Mouse (Mus musculus) liver, adult (tissue): ENCODE data around the gene Otud7b.

ENCODE experiments used
- GATA4 ChIP-seq: IDR thresholded peaks from 2 replicates; pipeline ENCODE4 v1.6.1; 2014; ENCODE audit warnings: mild to moderate bottlenecking, low read length; ENCODE audit not compliant: insufficient replicate concordance

The Otud7b gene

DNA sequence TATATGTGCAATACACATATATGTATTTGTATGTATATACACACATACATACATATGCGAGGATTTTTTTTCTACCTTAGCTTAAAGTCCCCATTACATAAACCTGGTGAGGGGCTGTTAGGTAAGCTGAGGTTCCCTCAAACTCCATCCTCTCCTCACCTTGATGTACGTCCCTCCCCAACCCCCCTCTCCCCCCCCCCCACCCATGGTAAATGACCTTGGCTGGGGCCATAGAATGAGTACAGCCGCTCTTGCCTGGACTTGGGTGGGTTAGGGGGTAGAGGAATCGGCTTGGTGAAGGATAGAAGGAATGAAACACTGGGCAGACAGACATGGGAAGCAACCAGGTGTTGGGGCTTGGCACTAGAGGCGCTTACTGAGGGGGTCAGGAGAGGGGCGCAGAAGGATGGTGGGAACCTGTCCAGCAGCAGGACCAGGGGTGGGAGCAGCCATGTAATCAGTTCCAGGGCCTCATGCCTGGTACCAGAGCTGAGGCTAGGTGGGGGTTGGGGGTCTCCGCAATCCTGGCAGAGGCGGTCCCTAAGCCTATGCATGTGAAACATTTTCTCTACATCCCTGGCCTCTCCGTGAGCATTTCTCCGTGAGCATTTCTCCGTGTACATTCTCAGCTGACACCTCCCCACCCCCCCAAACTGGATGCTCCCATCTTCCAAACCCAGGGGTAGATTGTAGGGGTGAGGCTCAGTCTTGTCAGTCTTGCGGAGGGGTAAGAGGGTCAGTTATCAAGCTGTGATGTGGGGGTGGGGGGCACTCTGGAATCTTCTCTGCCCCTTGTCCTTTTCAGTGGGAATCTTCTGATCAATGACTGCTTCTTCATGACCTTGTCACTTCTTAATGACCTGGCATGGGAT is 77.4 kb downstream of the Otud7b start:
- no peak for TF ChIP-seq GATA4

DNA sequence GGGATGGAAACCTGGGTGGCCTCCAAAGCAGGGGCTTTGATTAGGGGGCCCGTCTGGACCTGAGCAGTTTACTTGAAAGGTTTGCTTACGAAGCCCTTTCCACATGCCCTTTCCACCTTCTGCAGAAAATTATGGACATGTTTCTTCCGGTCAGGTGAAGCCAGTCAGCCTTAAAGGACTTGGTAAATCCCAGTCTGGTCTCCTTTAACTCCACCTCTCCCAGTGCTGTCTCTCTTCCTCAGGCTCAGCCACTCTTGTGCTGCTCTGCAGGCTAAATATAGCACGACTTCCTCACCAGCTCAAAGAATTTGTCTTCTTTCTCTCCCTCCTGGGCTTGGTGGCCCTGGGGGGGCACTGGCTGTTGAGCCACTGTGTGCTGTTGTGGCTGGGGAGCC is 78.1 kb downstream of the Otud7b start:
- no peak for TF ChIP-seq GATA4

DNA sequence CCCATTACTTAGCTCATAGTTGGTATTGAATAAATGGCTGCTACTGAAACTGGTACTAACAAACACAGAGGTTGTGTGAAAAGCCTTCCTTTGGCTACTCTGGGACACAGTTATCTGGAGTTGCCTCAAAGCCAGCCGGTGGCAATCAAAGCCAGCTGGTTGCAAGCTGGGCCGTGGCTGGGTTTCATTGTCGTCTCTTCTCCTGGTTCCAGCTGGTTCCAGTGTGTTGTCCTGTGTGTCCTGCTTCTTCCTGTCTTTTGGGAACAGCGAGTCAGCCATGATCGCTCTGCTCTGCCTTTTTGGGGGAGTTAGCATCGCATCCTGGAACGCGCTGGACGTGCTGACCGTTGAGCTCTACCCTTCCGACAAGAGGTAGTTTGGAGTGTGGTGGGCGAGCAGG is 88.7 kb downstream of the Otud7b start:
- no peak for TF ChIP-seq GATA4

DNA sequence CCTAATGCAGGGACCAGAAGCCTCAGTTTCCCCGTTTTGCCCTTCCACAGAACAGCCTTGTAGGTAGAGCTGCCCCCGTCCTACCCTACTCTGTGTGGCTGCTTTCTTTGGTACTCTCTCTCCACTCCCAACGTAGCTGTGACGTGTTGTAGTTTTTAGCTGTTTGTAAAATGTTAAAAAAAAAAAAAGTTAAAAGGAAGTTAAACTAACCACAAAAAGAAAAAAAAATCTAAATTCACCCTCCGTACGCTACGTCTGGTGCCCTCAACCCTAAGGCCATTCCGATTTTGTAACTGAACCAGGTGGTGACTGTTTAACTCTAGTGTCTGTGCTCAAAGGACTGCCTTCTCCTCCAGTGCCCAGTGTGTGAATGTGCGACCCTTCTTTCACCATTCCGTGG is 90.6 kb downstream of the Otud7b start:
- no peak for TF ChIP-seq GATA4

DNA sequence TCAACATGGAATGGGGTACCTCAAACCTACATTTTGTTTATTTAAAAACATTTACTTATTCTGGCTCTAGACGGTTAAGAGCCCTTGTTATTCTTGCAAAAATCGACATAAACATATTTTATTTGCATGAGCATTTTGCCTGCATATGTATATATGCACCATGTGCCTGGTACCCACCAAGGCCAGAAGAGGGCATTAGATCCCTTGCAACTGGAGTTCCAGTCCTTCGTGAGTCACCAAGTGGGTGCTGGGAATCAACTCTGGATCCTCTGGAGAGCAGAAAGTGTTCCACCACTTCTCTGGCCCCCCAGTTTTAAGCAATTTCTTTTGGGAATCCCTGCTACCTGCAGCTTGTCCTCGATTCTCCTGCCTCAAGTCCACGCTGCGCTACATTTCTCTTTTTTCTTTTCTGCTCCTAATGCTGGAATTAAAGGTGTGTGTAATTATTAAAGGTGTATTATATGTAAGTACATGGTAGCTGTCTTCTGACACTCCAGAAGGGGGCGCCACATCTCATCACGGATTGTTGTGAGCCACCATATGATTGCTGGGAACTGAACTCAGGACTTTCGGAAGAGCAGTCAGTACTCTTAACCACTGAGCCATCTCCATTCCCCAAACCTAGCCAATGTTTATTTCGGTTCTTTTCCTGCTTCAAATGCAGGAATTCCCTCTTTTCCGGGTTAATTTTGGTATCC is 91.4 kb downstream of the Otud7b start:
- no peak for TF ChIP-seq GATA4

DNA sequence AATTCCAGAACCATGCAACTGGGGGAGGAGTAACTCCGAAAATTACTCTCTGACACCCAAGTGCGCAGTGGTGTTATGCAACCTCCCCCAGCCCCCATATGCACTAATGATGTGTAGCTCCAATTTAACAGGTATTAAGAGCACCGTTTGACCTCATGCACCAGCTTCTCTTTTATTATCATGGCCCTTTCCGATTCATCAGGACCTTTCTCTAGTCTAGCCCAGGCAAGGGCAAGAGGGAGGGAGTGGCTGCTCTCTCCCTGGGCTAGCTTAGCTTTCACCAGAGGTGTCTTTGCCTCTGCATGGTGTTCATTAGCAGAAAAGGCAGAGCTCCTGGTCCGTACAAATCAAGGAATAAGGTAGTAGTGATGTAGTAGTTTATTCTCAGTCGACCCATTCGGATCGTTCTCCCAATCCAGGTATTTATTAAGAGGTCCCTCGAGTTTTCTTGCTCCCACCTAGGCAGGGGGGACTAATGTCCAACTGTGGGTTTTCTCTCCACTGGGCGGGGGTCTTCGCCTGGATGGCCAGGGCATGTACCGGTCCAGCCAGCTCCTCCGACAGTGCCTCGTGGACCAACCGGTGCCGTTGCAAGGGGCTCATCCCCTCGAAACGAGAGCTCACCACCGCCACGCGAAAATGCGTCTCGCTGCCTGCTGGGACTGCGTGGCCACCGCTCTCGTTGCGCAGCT is 92.3 kb downstream of the Otud7b start:
- no peak for TF ChIP-seq GATA4

DNA sequence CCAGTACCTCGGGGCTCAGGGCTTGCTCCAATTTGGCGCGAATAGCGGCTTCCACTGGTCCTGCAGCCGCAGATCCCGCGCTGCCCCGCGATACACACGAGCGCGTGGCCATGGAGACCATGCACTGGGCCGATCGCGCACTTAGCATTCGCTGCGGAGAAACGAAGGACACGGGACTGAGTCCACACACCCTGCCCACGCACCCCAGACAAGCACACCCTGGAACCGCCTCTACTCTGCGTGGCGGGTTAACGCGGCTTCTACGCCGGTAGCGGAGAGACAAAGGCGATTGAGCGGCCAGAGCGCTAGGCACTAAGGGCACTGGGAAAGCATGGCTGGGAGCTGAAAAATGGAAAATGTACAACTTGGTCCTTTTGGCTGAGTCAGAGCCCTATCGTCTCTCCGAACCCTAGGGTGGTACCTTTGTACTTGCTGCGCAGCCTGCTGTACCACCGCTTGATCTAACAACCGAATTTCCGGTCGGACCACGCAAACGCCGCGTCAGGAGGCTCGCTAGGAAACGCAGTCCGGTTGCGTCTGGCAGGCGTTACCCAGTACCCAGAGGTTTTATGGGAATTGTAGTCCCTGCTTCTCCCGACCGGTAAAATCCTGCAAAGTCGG is 92.9 kb downstream of the Otud7b start:
- no peak; the same call in 1 of the 2 replicates for TF ChIP-seq GATA4

DNA sequence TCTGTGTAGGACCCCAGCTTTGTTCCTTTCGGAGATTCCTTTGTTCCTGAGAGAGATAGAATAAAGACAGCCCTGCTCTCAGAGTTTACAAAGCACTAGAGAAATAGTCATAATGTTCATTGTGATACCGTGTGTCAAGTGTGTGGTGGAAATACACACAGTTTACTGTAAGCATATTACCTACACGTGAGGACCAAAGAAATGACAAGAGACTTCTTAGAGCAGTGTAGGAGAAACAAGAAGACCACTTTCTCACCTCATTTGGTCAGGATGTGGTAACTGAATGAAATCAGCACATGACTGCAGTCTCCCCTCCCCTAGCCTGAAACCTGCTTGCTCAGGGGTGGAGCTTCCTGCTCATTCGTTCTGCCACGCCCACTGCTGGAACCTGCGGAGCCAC is 93.9 kb downstream of the Otud7b start:
- TF ChIP-seq GATA4 = no peak

DNA sequence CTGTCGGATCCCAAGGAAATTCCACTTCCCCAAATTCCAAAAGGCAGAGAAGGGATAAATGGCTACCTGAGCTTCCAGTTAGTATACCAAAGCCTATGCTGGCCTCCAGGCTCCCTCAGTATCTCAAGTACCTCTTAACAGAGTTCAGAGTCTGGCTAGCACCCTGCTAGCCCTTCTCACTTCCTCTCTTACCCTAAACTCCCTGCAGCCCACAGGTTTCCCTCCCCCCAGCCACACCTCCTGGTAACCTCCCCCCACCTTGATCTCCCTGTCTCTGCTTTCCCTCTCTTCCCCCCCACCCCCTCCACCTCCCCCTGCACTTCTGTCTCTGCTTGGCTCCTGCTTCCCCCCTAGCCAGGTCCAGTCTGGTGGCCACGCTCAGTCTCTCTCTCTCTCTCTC is 95.4 kb downstream of the Otud7b start:
- no peak for TF ChIP-seq GATA4

DNA sequence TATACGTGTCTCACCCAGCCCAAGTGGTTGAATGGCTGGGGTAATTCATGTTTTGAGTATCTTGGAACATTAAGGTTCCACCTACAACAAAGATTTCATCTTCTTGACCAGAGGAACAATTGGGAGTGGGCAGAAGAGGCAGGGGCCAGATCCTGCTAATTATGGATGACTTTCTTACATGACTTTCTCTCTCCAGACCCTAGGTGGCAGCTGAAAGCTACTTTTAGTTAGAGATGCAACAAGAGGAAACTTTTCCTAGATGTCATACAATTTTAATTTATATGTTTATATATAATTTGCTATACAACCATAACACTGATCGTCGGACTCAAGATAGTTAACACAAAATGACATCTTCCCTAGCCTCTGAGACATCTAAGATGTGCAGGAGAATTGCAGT is 103.5 kb downstream of the Otud7b start:
- TF ChIP-seq GATA4 = no peak

DNA sequence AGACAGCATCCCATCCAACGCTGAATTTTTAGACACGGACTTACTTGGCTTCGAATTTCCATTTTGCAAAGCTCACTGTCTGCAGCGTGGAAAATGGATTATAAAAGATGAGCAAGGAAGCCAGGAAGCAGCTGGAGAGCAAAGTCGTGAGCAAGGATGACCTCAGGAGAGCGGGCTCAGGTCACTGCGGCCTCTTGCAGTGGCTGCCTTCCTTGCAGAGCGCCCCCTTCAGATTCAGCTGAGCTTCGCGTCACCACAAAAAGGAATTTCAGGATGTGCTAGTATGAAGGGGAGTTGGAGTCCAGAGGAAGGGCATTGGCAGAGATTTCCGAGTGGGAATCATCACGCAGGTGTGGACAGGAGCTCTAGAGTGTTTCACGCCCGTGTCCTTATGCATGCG is 104.9 kb downstream of the Otud7b start:
- TF ChIP-seq GATA4 = no peak
